ENCODE assay signal across 10 mouse cellular contexts in genomic region chr19:40257396-40257795, GRCm38 (mm10). TPM values are rescaled to one million over a fixed set of nuclear protein-coding genes. Genes with fewer than 3 reads are reported as not detected.
DNase-seq lines count a peak whose midpoint lies in the region; ATAC-seq lines count a peak whose summit lies in the region.
"Had no signal": no experiment of that assay in that cellular context is flagged by ENCODE, and none has a peak within 500 bp of the region (broad histone marks: within the 10 kb centered on the region; RNA-seq: fewer than 3 reads in every experiment).

No protein-coding gene starts in this region.

- H3K4me2 ChIP-seq in liver, embryonic 12.5 days = peak overlapping the region; percentile 12; the same call in 1 of the 2 replicates

- WGBS in liver, embryonic 12.5 days (ENCODE audit: insufficient replicate concordance) = 28% methylated on average over 4 of the region's 4 CpGs

- peaks cover 39% of the 10 kb centered on the region for H3K4me1 ChIP-seq in liver, embryonic 12.5 days

- no peaks in the 10 kb centered on the region for H3K9me3 ChIP-seq in liver, embryonic 12.5 days (replicated peaks)

- no peak overlapping the region for H3K4me3 ChIP-seq in liver, embryonic 12.5 days

- no peaks in the 10 kb centered on the region for H3K27me3 ChIP-seq in liver, embryonic 12.5 days (replicated peaks)

- no peak overlapping the region for H3K9ac ChIP-seq in liver, embryonic 12.5 days

- H3K27ac ChIP-seq in liver, embryonic 12.5 days = no peak overlapping the region

- no peak for DNase-seq in liver
- DNase-seq in thymus, postnatal 25 days = peak; percentile 78
- no peak for DNase-seq in cerebellum, adult 18-20 months
- DNase-seq in right cerebral cortex, postnatal 14 days = no peak
- DNase-seq in adrenal gland, adult (ENCODE audit: inconsistent age in 2 of 2, low spot score in 1 of 2) = no peak
- DNase-seq: gastrocnemius, postnatal 36 days; kidney, postnatal 4 days had no signal

- peak; percentile 46 for ATAC-seq in liver, embryonic 12.5 days
- ATAC-seq in granulocyte monocyte progenitor cell, adult 5-6 weeks (replicated peaks; ENCODE audit: poor library complexity, severe bottlenecking) = peak; percentile 98
- peak; percentile 93 for ATAC-seq in megakaryocyte progenitor cell, adult 5-6 weeks (replicated peaks; ENCODE audit: poor library complexity)

- peaks cover 3% of the 10 kb centered on the region; the same call in 1 of the 2 replicates for H3K36me3 ChIP-seq in liver, embryonic 12.5 days

RNA-seq across cellular contexts. Expression of gene Pdlim1, which starts 14.2 kb away (rescaled TPM):
- 78.3 and 82.3 TPM in 2 replicates for polyA plus RNA-seq in liver, embryonic 12.5 days (2016; fragmentation: Nextera tagmentation; extraction: Ambion mirVana)
- 22.7 and 52.6 TPM in 2 replicates for total RNA-seq in granulocyte monocyte progenitor cell, adult 5-6 weeks (2014; fragmentation: Nextera tagmentation)
- 18.3 and 41.9 TPM in 2 replicates for total RNA-seq in granulocyte monocyte progenitor cell, adult 5-6 weeks (2017)
- 49.9 and 83.4 TPM in 2 replicates for total RNA-seq in megakaryocyte progenitor cell, adult 5-6 weeks (2015)
- total RNA-seq in megakaryocyte progenitor cell, adult 5-6 weeks (2017) = 36.9 and 46.5 TPM in 2 replicates

Comparison
In these comparisons a context has a peak if more than half of its experiments do, and no peak if none do; other contexts are left out.
1. ATAC-seq: peak in every context shown above with its lines; median percentile 98 in granulocyte monocyte progenitor cell, adult 5-6 weeks; 93 in megakaryocyte progenitor cell, adult 5-6 weeks; 46 in liver, embryonic 12.5 days.